Mouse (Mus musculus) forebrain, embryonic 15.5 days (tissue): ENCODE data around the gene Madd. TPM values are rescaled to one million over a fixed set of nuclear protein-coding genes. Genes with fewer than 3 reads are reported as not detected.
"Not testable (repeated sequence)": the region's sequence is repeated elsewhere in the genome, so short reads cannot be mapped to it uniquely, and the experiment has no call there.

Experiments
- ATAC-seq: fragments of 200-750 bp; cut with Nextera tagmentation; replicated peaks from 2 replicates; pipeline ENCODE4 v1.8.0; 2017; ENCODE audit warnings: mild to moderate bottlenecking, moderate TSS enrichment, moderate library complexity
- H3K27ac ChIP-seq: fragments of 300-500 bp; sonication (generic); replicated peaks from 2 replicates; pipeline ENCODE4 v1.5.1; 2015; ENCODE audit warnings: mild to moderate bottlenecking, inconsistent platforms
- H3K27me3 ChIP-seq: fragments of 300-500 bp; sonication (generic); 2 replicates; pipeline ENCODE4 v1.6.1; 2015; ENCODE audit warnings: inconsistent platforms
- H3K36me3 ChIP-seq: fragments of 300-500 bp; sonication (generic); 2 replicates; pipeline ENCODE4 v1.6.1; 2015; ENCODE audit warnings: mild to moderate bottlenecking, inconsistent platforms
- H3K4me1 ChIP-seq: fragments of 300-500 bp; sonication (generic); 2 replicates; pipeline ENCODE4 v1.6.1; 2015; ENCODE audit warnings: inconsistent platforms
- H3K4me2 ChIP-seq: fragments of 300-500 bp; sonication (generic); replicated peaks from 2 replicates; pipeline ENCODE4 v1.6.1; 2015; ENCODE audit warnings: mild to moderate bottlenecking, inconsistent platforms
- H3K4me3 ChIP-seq: fragments of 300-500 bp; sonication (generic); 2 replicates; pipeline ENCODE4 v1.5.1; 2015; ENCODE audit warnings: mild to moderate bottlenecking, inconsistent platforms
- H3K9ac ChIP-seq: fragments of 300-500 bp; sonication (generic); replicated peaks from 2 replicates; pipeline ENCODE4 v1.6.1; 2015; ENCODE audit warnings: mild to moderate bottlenecking, inconsistent platforms
- H3K9me3 ChIP-seq: fragments of 300-500 bp; sonication (generic); 2 replicates; pipeline ENCODE4 v1.6.1; 2016; ENCODE audit warnings: inconsistent platforms
- WGBS: fragments of 180-500 bp; shearing (Covaris S2); methylation state at CpG from one replicate; pipeline ENCODE4 v1.1.7; 2015; ENCODE audit warnings: mixed read lengths; 5-methylcytosine and 5-hydroxymethylcytosine counted together
- polyA plus RNA-seq: library from polyadenylated mRNA; unstranded; fragments of >200 nt; fragmentation: Nextera tagmentation; extraction: Ambion mirVana; gene quantifications from 2 replicates; pipeline ENCODE4 v1.2.1, GENCODE M21; 2015

The Madd gene
- polyA plus RNA-seq, 1 experiment from 2014 or later: 49.8 TPM

GRCm38 (mm10) chr2:91119061-91119460, 64.6 kb downstream of the Madd start:
- Histone ChIP-seq H3K27ac (no peak overlapping the region), H3K9ac (no peak overlapping the region), H3K4me3 (no peak overlapping the region), H3K4me2 (no peak overlapping the region), H3K9me3 (no peaks in the 10 kb centered on the region), H3K36me3 (no peaks in the 10 kb centered on the region), H3K27me3 (peaks cover 4% of the 10 kb centered on the region; the same call in 1 of the 2 replicates), H3K4me1 (peaks cover 7% of the 10 kb centered on the region)
- ATAC-seq: no peak
- 91% methylated on average over 19 of the region's 19 CpGs for WGBS

GRCm38 (mm10) chr2:91118647-91119046, 65.0 kb downstream of the Madd start:
- no peaks in the 10 kb centered on the region for H3K36me3 ChIP-seq
- WGBS: 61% methylated on average over 1 of the region's 1 CpGs
- no peak overlapping the region for H3K9ac ChIP-seq
- no peak for ATAC-seq
- H3K4me1 ChIP-seq: peaks cover 7% of the 10 kb centered on the region
- H3K27ac ChIP-seq: no peak overlapping the region
- no peak overlapping the region for H3K4me2 ChIP-seq
- no peak overlapping the region for H3K4me3 ChIP-seq
- H3K9me3 ChIP-seq: no peaks in the 10 kb centered on the region
- peaks cover 4% of the 10 kb centered on the region; the same call in 1 of the 2 replicates for H3K27me3 ChIP-seq

GRCm38 (mm10) chr2:91117585-91118275, 65.9 kb downstream of the Madd start, which contains the start of gene Mybpc3:
TSS of gene Mybpc3 (plus strand) at chr2:91118144.
- peaks cover 4% of the 10 kb centered on the region; the same call in 1 of the 2 replicates for H3K27me3 ChIP-seq
- no peaks in the 10 kb centered on the region for H3K36me3 ChIP-seq
- no peak within 1 kb of the TSS for H3K4me2 ChIP-seq
- no peak within 1 kb of the TSS for H3K27ac ChIP-seq
- H3K4me3 ChIP-seq: no peak within 1 kb of the TSS
- 86% methylated on average over 11 of the region's 11 CpGs for WGBS
- H3K4me1 ChIP-seq: peaks cover 7% of the 10 kb centered on the region
- no peak within 1 kb of the TSS for H3K9ac ChIP-seq
- no peaks in the 10 kb centered on the region for H3K9me3 ChIP-seq
- ATAC-seq: no peak

- H3K4me3 ChIP-seq: no peak overlapping the region
- 80% methylated on average over 5 of the region's 5 CpGs for WGBS
- no peaks in the 10 kb centered on the region for H3K9me3 ChIP-seq
These were observed 66.8 kb downstream of the Madd start for GRCm38 (mm10) chr2:91116842-91117241.

GRCm38 (mm10) chr2:91115578-91115970, 68.1 kb downstream of the Madd start:
- Histone ChIP-seq H3K27ac (no peak overlapping the region), H3K9me3 (no peaks in the 10 kb centered on the region), H3K4me1 (peaks cover 7% of the 10 kb centered on the region), H3K4me2 (peak overlapping the region; percentile 55), H3K36me3 (no peaks in the 10 kb centered on the region), H3K4me3 (peak overlapping the region; percentile 34), H3K9ac (peak overlapping the region; percentile 16; the same call in 1 of the 2 replicates), H3K27me3 (peaks cover 4% of the 10 kb centered on the region; the same call in 1 of the 2 replicates)
- 32% methylated on average over 12 of the region's 12 CpGs for WGBS
- ATAC-seq: no peak

More at GRCm38 (mm10) chr2:91116842-91117241, 66.8 kb downstream of the Madd start:
- no peak for ATAC-seq
- H3K4me1 ChIP-seq: peaks cover 7% of the 10 kb centered on the region
- H3K27me3 ChIP-seq: peaks cover 4% of the 10 kb centered on the region; the same call in 1 of the 2 replicates
- no peaks in the 10 kb centered on the region for H3K36me3 ChIP-seq
- no peak overlapping the region for H3K27ac ChIP-seq
- H3K9ac ChIP-seq: no peak overlapping the region
- no peak overlapping the region for H3K4me2 ChIP-seq

- H3K4me1 ChIP-seq: peaks cover 7% of the 10 kb centered on the region
- peak overlapping the region; percentile 34 for H3K4me3 ChIP-seq
- ATAC-seq: peak; percentile 61
- H3K9me3 ChIP-seq: no peaks in the 10 kb centered on the region
- H3K36me3 ChIP-seq: no peaks in the 10 kb centered on the region
- H3K27me3 ChIP-seq: peaks cover 4% of the 10 kb centered on the region; the same call in 1 of the 2 replicates
- H3K27ac ChIP-seq: no peak overlapping the region
- 9% methylated on average over 42 of the region's 42 CpGs for WGBS
- H3K9ac ChIP-seq: peak overlapping the region; percentile 16; the same call in 1 of the 2 replicates
- H3K4me2 ChIP-seq: peak overlapping the region; percentile 55
These were observed 68.7 kb downstream of the Madd start for GRCm38 (mm10) chr2:91114781-91115577.

- no peak for ATAC-seq
- H3K4me2 ChIP-seq: no peak overlapping the region
- 71% methylated on average over 6 of the region's 6 CpGs for WGBS
- no peak overlapping the region for H3K4me3 ChIP-seq
- H3K9me3 ChIP-seq: no peaks in the 10 kb centered on the region
- H3K27ac ChIP-seq: no peak overlapping the region
- H3K4me1 ChIP-seq: peaks cover 7% of the 10 kb centered on the region
- H3K9ac ChIP-seq: no peak overlapping the region
- no peaks in the 10 kb centered on the region for H3K36me3 ChIP-seq
- H3K27me3 ChIP-seq: peaks cover 4% of the 10 kb centered on the region; the same call in 1 of the 2 replicates
These were observed 69.8 kb downstream of the Madd start for GRCm38 (mm10) chr2:91113852-91114251.

GRCm38 (mm10) chr2:91113334-91113733, 70.3 kb downstream of the Madd start:
- no peak for ATAC-seq
- Histone ChIP-seq H3K4me2 (no peak overlapping the region), H3K27me3 (peaks cover 4% of the 10 kb centered on the region; the same call in 1 of the 2 replicates), H3K4me3 (no peak overlapping the region), H3K36me3 (no peaks in the 10 kb centered on the region), H3K4me1 (peaks cover 7% of the 10 kb centered on the region), H3K27ac (no peak overlapping the region), H3K9me3 (no peaks in the 10 kb centered on the region), H3K9ac (no peak overlapping the region)
- WGBS: 88% methylated on average over 10 of the region's 10 CpGs

GRCm38 (mm10) chr2:91112491-91112890, 71.1 kb downstream of the Madd start:
- Histone ChIP-seq H3K27ac (no peak overlapping the region), H3K36me3 (no peaks in the 10 kb centered on the region), H3K4me2 (no peak overlapping the region), H3K27me3 (peaks cover 4% of the 10 kb centered on the region; the same call in 1 of the 2 replicates), H3K9me3 (no peaks in the 10 kb centered on the region), H3K9ac (no peak overlapping the region), H3K4me3 (no peak overlapping the region), H3K4me1 (peaks cover 7% of the 10 kb centered on the region)
- WGBS: 71% methylated on average over 4 of the region's 4 CpGs
- ATAC-seq: no peak

GRCm38 (mm10) chr2:91111832-91112231, 71.8 kb downstream of the Madd start:
- not testable (repeated sequence) for H3K27me3 ChIP-seq, H3K9me3 ChIP-seq, H3K9ac ChIP-seq, H3K4me1 ChIP-seq, ATAC-seq, H3K4me2 ChIP-seq, H3K4me3 ChIP-seq, H3K36me3 ChIP-seq, H3K27ac ChIP-seq
- WGBS: 94% methylated on average over 3 of the region's 3 CpGs

- H3K36me3 ChIP-seq: no peaks in the 10 kb centered on the region
- peaks cover 6% of the 10 kb centered on the region for H3K4me1 ChIP-seq
- no peaks in the 10 kb centered on the region for H3K9me3 ChIP-seq
- no peak overlapping the region for H3K27ac ChIP-seq
- no peak for ATAC-seq
- H3K4me2 ChIP-seq: no peak overlapping the region
- peaks cover 2% of the 10 kb centered on the region; the same call in 1 of the 2 replicates for H3K27me3 ChIP-seq
- H3K4me3 ChIP-seq: no peak overlapping the region
- H3K9ac ChIP-seq: no peak overlapping the region
- WGBS: 72% methylated on average over 6 of the region's 6 CpGs
These were observed 73.2 kb downstream of the Madd start for GRCm38 (mm10) chr2:91110429-91110828.

- no peaks in the 10 kb centered on the region for H3K36me3 ChIP-seq
- no peak for ATAC-seq
- H3K4me1 ChIP-seq: peaks cover under 1% of the 10 kb centered on the region
- no peak overlapping the region for H3K4me3 ChIP-seq
- H3K4me2 ChIP-seq: no peak overlapping the region
- no peaks in the 10 kb centered on the region for H3K9me3 ChIP-seq
- no peak overlapping the region for H3K27ac ChIP-seq
- WGBS: 93% methylated on average over 5 of the region's 5 CpGs
- H3K27me3 ChIP-seq: no peaks in the 10 kb centered on the region
- no peak overlapping the region for H3K9ac ChIP-seq
These were observed 73.7 kb downstream of the Madd start for GRCm38 (mm10) chr2:91109807-91110385.
